Mouse (Mus musculus): Measurements from ENCODE around the gene Pde4c.

Pde4c gene

GRCm38 (mm10) chr8:70794215-70794614 lies 70.7 kb downstream of the Pde4c start:
- no peak for DNase-seq

- DNase-seq, result no peak
These were observed 71.8 kb downstream of the Pde4c start for GRCm38 (mm10) chr8:70795370-70795769.

- no peak for DNase-seq
These were observed 73.0 kb downstream of the Pde4c start for GRCm38 (mm10) chr8:70796403-70797080.

- peak; percentile 89 for DNase-seq
These were observed 73.9 kb downstream of the Pde4c start for GRCm38 (mm10) chr8:70797081-70798070.

GRCm38 (mm10) chr8:70798281-70798680 lies 74.8 kb downstream of the Pde4c start:
- no peak for DNase-seq

- DNase-seq, result peak; percentile 55
These were observed 77.1 kb downstream of the Pde4c start for GRCm38 (mm10) chr8:70800648-70801047.

Measured in thymus, postnatal 4 days (tissue).